Mouse (Mus musculus): ENCODE measurements around the gene Zfp846. TPM values are rescaled to one million over a fixed set of nuclear protein-coding genes. Genes with fewer than 3 reads are reported as not detected.

Zfp846 gene
- polyA plus RNA-seq, 1 experiment from 2014 or later, result 28.6 TPM

- H3K9ac ChIP-seq (replicated peaks; ENCODE audit: low read depth, low read length), result no peak overlapping the region
- H3K27me3 ChIP-seq (ENCODE audit: control insufficient read depth, insufficient read depth, low read length), result no peaks in the 10 kb centered on the region
- 91% methylated on average over 3 of the region's 3 CpGs for WGBS
- no peak overlapping the region for H3K4me3 ChIP-seq (ENCODE audit: low read depth, low read length)
- peaks cover 12% of the 10 kb centered on the region for H3K4me1 ChIP-seq (ENCODE audit: control insufficient read depth, insufficient read depth, low read length)
- H3K4me2 ChIP-seq (replicated peaks; ENCODE audit: low read depth, low read length), result no peak overlapping the region
- H3K9me3 ChIP-seq (ENCODE audit: control insufficient read depth, low read depth, low read length), result no peaks in the 10 kb centered on the region
- peaks cover 39% of the 10 kb centered on the region for H3K36me3 ChIP-seq (ENCODE audit: control insufficient read depth, insufficient read depth, low read length)
- no peak overlapping the region for H3K27ac ChIP-seq (ENCODE audit: low read length)
- ATAC-seq (ENCODE audit: insufficient number of reproducible peaks, insufficient read depth, low FRiP score, low read depth), result no peak
These were observed 72.8 kb downstream of the Zfp846 start for GRCm38 (mm10) chr9:20653859-20654258.

Other genes starting within 250 kb of the Zfp846 start
- gene Olfr18, start 245.2 kb upstream of the Zfp846 start, polyA plus RNA-seq (2014; fragmentation: Nextera tagmentation; extraction: Ambion mirVana), result not detected in 2 replicates
- 43.2 and 49.0 TPM in 2 replicates for gene Zfp560, start 196.1 kb upstream of the Zfp846 start, polyA plus RNA-seq (2014; fragmentation: Nextera tagmentation; extraction: Ambion mirVana)
- 29.9 and 32.7 TPM in 2 replicates for gene Zfp26, start 121.1 kb upstream of the Zfp846 start, polyA plus RNA-seq (2014; fragmentation: Nextera tagmentation; extraction: Ambion mirVana)
- gene Zfp426, start 88.5 kb upstream of the Zfp846 start, polyA plus RNA-seq (2014; fragmentation: Nextera tagmentation; extraction: Ambion mirVana), result 25.2 and 27.5 TPM in 2 replicates
- gene Zfp266, start 59.9 kb upstream of the Zfp846 start, polyA plus RNA-seq (2014; fragmentation: Nextera tagmentation; extraction: Ambion mirVana), result 94.0 and 94.9 TPM in 2 replicates
- 362 and 386 TPM in 2 replicates for gene Ubl5, start 61.6 kb downstream of the Zfp846 start, polyA plus RNA-seq (2014; fragmentation: Nextera tagmentation; extraction: Ambion mirVana)
- 12.2 and 13.5 TPM in 2 replicates for gene Fbxl12, start 63.5 kb downstream of the Zfp846 start, polyA plus RNA-seq (2014; fragmentation: Nextera tagmentation; extraction: Ambion mirVana)
- gene Pin1, start 70.8 kb downstream of the Zfp846 start, polyA plus RNA-seq (2014; fragmentation: Nextera tagmentation; extraction: Ambion mirVana), result 45.7 and 46.5 TPM in 2 replicates
- gene Olfm2, start 165.1 kb downstream of the Zfp846 start, polyA plus RNA-seq (2014; fragmentation: Nextera tagmentation; extraction: Ambion mirVana), result 8.0 and 8.6 TPM in 2 replicates
- 1.1 and 1.2 TPM in 2 replicates for gene Col5a3, start 233.8 kb downstream of the Zfp846 start, polyA plus RNA-seq (2014; fragmentation: Nextera tagmentation; extraction: Ambion mirVana)
- not detected in 2 replicates for gene Rdh8, start 237.2 kb downstream of the Zfp846 start, polyA plus RNA-seq (2014; fragmentation: Nextera tagmentation; extraction: Ambion mirVana)